Mouse (Mus musculus): ENCODE data around the gene Actl6a.

DNA sequence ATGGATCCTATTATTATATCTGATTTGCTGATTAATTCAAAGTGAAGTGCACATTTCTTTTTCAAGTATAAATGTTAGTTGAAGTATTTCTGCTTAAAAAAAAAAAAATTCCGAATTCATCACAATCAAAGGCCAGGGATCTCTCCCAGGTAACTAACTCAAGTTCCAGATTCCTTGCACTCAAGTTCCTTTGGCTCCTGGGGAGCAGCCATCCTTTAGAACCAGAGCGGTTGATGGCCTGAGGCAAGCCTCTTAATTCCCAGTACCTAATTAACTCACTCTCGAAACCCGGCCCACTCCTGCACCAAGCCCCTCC is 1.9 kb downstream of the Actl6a start:
- TF ChIP-seq CTCF (IDR thresholded peaks at IDR 0.05; ENCODE audit: low read depth) = no peak
- TF ChIP-seq EP300 (optimal IDR thresholded peaks at IDR 0.05) = no peak
